Mouse (Mus musculus) hindbrain, embryonic 12.5 days (tissue): ENCODE data around the gene Gm20716. TPM values are rescaled to one million over a fixed set of nuclear protein-coding genes. Genes with fewer than 3 reads are reported as not detected.
A peak's percentile ranks its signal among the peaks of the same experiment; 100 is the strongest.

Experiments
- ATAC-seq: fragments of 200-750 bp; cut with Nextera tagmentation; 2 replicates; pipeline ENCODE4 v1.8.0; 2017; ENCODE audit warnings: moderate TSS enrichment; ENCODE audit not compliant: low FRiP score
- H3K27ac ChIP-seq: fragments of 300-500 bp; sonication (generic); 2 replicates; pipeline ENCODE4 v1.5.1; 2016; ENCODE audit warnings: mild to moderate bottlenecking
- H3K27me3 ChIP-seq: fragments of 300-500 bp; sonication (generic); 2 replicates; pipeline ENCODE4 v1.6.1; 2016; ENCODE audit warnings: mild to moderate bottlenecking
- H3K36me3 ChIP-seq: fragments of 300-500 bp; sonication (generic); 2 replicates; pipeline ENCODE4 v1.6.1; 2016; ENCODE audit warnings: mild to moderate bottlenecking
- H3K4me1 ChIP-seq: fragments of 300-500 bp; sonication (generic); 2 replicates; pipeline ENCODE4 v1.6.1; 2016
- H3K4me2 ChIP-seq: fragments of 300-500 bp; sonication (generic); replicated peaks from 2 replicates; pipeline ENCODE4 v1.6.1; 2016; ENCODE audit warnings: mild to moderate bottlenecking
- H3K4me3 ChIP-seq: fragments of 300-500 bp; sonication (generic); 2 replicates; pipeline ENCODE4 v1.5.1; 2016; ENCODE audit warnings: mild to moderate bottlenecking
- H3K9ac ChIP-seq: fragments of 300-500 bp; sonication (generic); 2 replicates; pipeline ENCODE4 v1.6.1; 2016; ENCODE audit warnings: mild to moderate bottlenecking, moderate library complexity
- H3K9me3 ChIP-seq: fragments of 300-500 bp; sonication (generic); replicated peaks from 2 replicates; pipeline ENCODE4 v1.6.1; 2016; ENCODE audit warnings: mild to moderate bottlenecking
- WGBS: fragments of 180-500 bp; shearing (Covaris S2); methylation state at CpG from one replicate; pipeline ENCODE4 v1.1.7; 2016; 5-methylcytosine and 5-hydroxymethylcytosine counted together
- polyA plus RNA-seq: library from polyadenylated mRNA; unstranded; fragments of >200 nt; fragmentation: Nextera tagmentation; extraction: Ambion mirVana; gene quantifications from 2 replicates; pipeline ENCODE4 v1.2.1, GENCODE M21; 2016

Gene Gm20716
- polyA plus RNA-seq, 1 experiment from 2014 or later = 22.8 TPM

GRCm38 (mm10) chr2:168191856-168192255 lies 38.3 kb downstream of the Gm20716 start:
- no peak overlapping the region for H3K9ac ChIP-seq
- H3K4me1 ChIP-seq = peaks cover 24% of the 10 kb centered on the region
- H3K4me2 ChIP-seq = no peak overlapping the region
- H3K27ac ChIP-seq = no peak overlapping the region
- no peak overlapping the region for H3K4me3 ChIP-seq
- H3K9me3 ChIP-seq = no peaks in the 10 kb centered on the region
- H3K36me3 ChIP-seq = peaks cover 15% of the 10 kb centered on the region
- WGBS = 95% methylated on average over 2 of the region's 2 CpGs
- no peaks in the 10 kb centered on the region for H3K27me3 ChIP-seq
- no peak for ATAC-seq

DNA sequence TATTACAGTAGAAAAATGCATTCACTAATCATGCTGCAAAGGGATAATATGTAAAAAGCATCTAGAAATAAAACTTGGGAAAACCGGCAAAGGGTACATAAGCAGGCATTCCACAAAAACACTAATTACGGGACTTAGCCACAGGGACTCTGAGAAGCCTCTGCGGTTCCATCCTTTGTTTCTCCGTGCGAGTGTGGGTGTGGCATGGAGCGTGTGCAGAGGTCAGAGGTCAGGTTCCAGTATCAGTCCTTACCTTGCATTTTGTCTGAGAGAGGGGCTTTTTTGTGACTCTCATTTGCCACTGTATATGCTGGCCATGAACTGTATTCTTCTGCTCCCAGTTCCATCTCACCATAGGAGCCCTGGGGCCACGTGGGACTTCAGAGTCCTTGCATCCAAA lies 54.2 kb downstream of the Gm20716 start:
- no peaks in the 10 kb centered on the region for H3K9me3 ChIP-seq
- 36% methylated on average over 7 of the region's 7 CpGs for WGBS
- peaks cover 21% of the 10 kb centered on the region for H3K36me3 ChIP-seq
- H3K27me3 ChIP-seq = no peaks in the 10 kb centered on the region
- no peak overlapping the region for H3K4me3 ChIP-seq
- no peak overlapping the region for H3K4me2 ChIP-seq
- no peak overlapping the region for H3K27ac ChIP-seq
- no peak; the same call in 1 of the 2 replicates for ATAC-seq
- 0 out of 2 replicates have a peak, but pooled peaks cover 2% of the 10 kb centered on the region for H3K4me1 ChIP-seq
- no peak overlapping the region for H3K9ac ChIP-seq

DNA sequence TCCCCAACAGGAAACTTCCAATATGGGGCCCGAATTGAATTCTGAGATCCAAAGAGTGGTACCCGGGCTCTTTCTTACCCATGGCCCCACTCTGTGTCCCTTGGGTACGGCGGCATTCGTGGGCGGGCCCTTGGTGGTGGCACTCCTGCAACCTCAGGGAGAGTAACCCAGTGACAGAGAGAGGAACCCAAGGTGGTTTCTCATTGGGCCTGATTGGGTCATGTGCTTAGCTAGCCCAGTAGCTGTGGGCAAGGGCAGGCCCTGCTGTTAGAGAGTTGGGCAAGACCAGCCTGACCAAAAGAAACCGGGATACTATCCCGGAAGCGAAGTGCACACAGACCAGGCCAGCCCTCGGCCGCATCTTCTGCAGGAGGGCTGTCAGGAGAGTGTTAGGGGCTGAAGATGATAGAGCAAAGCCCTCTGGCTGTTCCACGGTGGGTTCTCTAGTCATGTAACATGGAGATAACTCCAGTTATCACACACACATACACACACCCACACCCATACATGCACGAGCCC lies 59.9 kb downstream of the Gm20716 start:
- Histone ChIP-seq H3K27ac (0 out of 2 replicates have a peak overlapping the region, but pooled peaks have one; percentile 70), H3K27me3 (no peaks in the 10 kb centered on the region), H3K9me3 (no peaks in the 10 kb centered on the region), H3K4me1 (peaks cover 30% of the 10 kb centered on the region), H3K4me3 (no peak overlapping the region), H3K36me3 (peaks cover 5% of the 10 kb centered on the region), H3K9ac (no peak overlapping the region), H3K4me2 (peak overlapping the region; percentile 24; the same call in 1 of the 2 replicates)
- 11% methylated on average over 13 of the region's 13 CpGs for WGBS
- ATAC-seq = peak; percentile 41

GRCm38 (mm10) chr2:168169800-168170113 lies 60.4 kb downstream of the Gm20716 start:
- peaks cover 30% of the 10 kb centered on the region for H3K4me1 ChIP-seq
- 3% methylated on average over 9 of the region's 9 CpGs for WGBS
- no peak overlapping the region for H3K4me3 ChIP-seq
- H3K27ac ChIP-seq = peak overlapping the region; percentile 70
- no peak for ATAC-seq
- no peak overlapping the region for H3K9ac ChIP-seq
- H3K9me3 ChIP-seq = no peaks in the 10 kb centered on the region
- H3K4me2 ChIP-seq = peak overlapping the region; percentile 24; the same call in 1 of the 2 replicates
- H3K36me3 ChIP-seq = peaks cover 5% of the 10 kb centered on the region
- no peaks in the 10 kb centered on the region for H3K27me3 ChIP-seq

GRCm38 (mm10) chr2:168168892-168169799 lies 61.0 kb downstream of the Gm20716 start:
- no peaks in the 10 kb centered on the region for H3K27me3 ChIP-seq
- no peak overlapping the region for H3K4me3 ChIP-seq
- peaks cover 30% of the 10 kb centered on the region for H3K4me1 ChIP-seq
- H3K4me2 ChIP-seq = no peak overlapping the region
- no peaks in the 10 kb centered on the region for H3K9me3 ChIP-seq
- WGBS = 42% methylated on average over 9 of the region's 9 CpGs
- peaks cover 5% of the 10 kb centered on the region for H3K36me3 ChIP-seq
- no peak for ATAC-seq
- H3K9ac ChIP-seq = no peak overlapping the region
- peak overlapping the region; percentile 70 for H3K27ac ChIP-seq

DNA sequence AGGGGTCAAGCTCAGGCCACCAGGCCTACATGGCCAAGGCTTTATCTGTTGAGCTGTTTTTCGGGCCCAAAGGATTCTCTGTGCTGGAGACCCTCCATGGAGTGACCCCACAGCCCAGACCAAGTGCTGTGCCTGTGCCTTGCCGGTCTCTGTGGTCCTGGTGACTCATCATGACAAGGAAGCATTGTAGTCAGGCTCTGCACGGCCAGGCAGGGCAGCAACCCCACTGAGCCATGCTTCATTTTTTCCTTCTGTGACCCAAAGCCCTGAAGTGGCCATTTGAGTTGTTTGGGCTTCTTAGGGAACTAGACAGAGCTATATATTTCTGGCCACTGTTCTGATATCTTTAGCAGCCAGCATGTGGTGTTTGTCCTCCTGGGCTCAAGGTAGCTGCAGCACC lies 62.4 kb downstream of the Gm20716 start:
- Histone ChIP-seq H3K27me3 (no peaks in the 10 kb centered on the region), H3K4me1 (peaks cover 30% of the 10 kb centered on the region), H3K9ac (no peak overlapping the region), H3K4me2 (no peak overlapping the region), H3K27ac (no peak overlapping the region), H3K36me3 (no peaks in the 10 kb centered on the region), H3K4me3 (no peak overlapping the region), H3K9me3 (no peaks in the 10 kb centered on the region)
- ATAC-seq = no peak
- 49% methylated on average over 3 of the region's 3 CpGs for WGBS

GRCm38 (mm10) chr2:168166750-168167460 lies 63.3 kb downstream of the Gm20716 start:
- 57% methylated on average over 21 of the region's 21 CpGs for WGBS
- Histone ChIP-seq H3K9ac (no peak overlapping the region), H3K27ac (no peak overlapping the region), H3K4me3 (no peak overlapping the region), H3K9me3 (no peaks in the 10 kb centered on the region), H3K27me3 (peaks cover 4% of the 10 kb centered on the region), H3K36me3 (no peaks in the 10 kb centered on the region), H3K4me2 (no peak overlapping the region), H3K4me1 (peaks cover 32% of the 10 kb centered on the region)
- no peak for ATAC-seq

DNA sequence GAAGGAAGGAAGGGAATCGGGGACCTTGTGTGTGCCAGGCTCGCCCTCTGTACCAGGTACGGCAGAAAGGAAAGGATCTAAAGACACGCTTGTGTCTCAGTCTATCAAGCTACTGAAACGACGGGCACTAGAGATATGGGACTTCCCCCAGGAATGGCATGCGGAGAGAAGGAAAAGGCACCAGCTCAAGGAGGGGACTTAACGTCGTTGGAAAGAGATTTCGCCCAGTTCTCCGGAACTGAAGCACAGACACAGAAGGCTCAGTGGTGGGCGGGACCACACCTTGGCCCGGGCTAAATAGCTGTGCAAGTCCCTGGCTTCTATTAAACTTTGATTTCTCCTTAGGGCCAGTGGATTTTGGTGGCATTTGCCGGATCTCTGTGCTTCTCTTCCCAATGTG lies 68.2 kb downstream of the Gm20716 start:
- ATAC-seq = no peak
- Histone ChIP-seq H3K27me3 (peaks cover 20% of the 10 kb centered on the region), H3K9ac (0 out of 2 replicates have a peak overlapping the region, but pooled peaks have one; percentile 41), H3K4me3 (peak overlapping the region; percentile 19), H3K4me1 (peaks cover 28% of the 10 kb centered on the region), H3K27ac (peak overlapping the region; percentile 62; the same call in 1 of the 2 replicates), H3K4me2 (peak overlapping the region; percentile 44), H3K36me3 (no peaks in the 10 kb centered on the region), H3K9me3 (no peaks in the 10 kb centered on the region)
- 14% methylated on average over 14 of the region's 14 CpGs for WGBS

GRCm38 (mm10) chr2:168161514-168161971 lies 68.6 kb downstream of the Gm20716 start:
- Histone ChIP-seq H3K27me3 (peaks cover 20% of the 10 kb centered on the region), H3K4me1 (peaks cover 27% of the 10 kb centered on the region), H3K4me2 (peak overlapping the region; percentile 44), H3K9me3 (no peaks in the 10 kb centered on the region), H3K36me3 (no peaks in the 10 kb centered on the region), H3K4me3 (peak overlapping the region; percentile 19), H3K9ac (0 out of 2 replicates have a peak overlapping the region, but pooled peaks have one; percentile 41), H3K27ac (peak overlapping the region; percentile 62; the same call in 1 of the 2 replicates)
- WGBS = under 1% methylated on average over 11 of the region's 11 CpGs
- peak; percentile 44; the same call in 1 of the 2 replicates for ATAC-seq

DNA sequence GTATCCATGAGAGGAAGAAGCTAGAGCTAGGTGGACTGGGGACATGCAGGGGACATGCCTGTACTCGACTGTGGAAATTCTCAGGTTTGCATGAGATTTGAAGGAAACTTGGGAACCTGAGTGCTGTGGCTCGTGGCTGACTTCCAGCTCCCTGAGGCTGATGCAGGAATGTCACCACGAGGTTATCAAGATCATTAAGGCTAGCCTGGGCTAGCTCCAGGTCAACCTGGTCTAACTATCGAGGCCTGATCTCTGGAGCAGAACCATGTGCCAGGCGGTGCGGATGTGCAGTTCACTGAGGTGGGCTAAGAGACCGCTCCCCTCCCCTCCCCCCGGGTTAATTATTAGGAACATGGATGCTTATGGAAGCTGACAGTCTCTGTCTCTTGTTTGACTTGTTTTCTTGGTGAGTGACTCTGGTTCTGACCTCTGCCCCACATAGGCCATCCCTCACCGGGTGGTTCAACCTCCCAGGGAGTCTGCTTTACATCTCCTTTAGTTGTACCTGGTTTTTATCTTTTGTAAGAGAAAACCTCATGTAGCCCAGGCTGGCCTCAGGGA lies 69.7 kb downstream of the Gm20716 start:
- Histone ChIP-seq H3K9me3 (no peaks in the 10 kb centered on the region), H3K27me3 (peaks cover 24% of the 10 kb centered on the region), H3K4me3 (no peak overlapping the region), H3K4me1 (peaks cover 31% of the 10 kb centered on the region), H3K9ac (no peak overlapping the region), H3K27ac (no peak overlapping the region), H3K36me3 (no peaks in the 10 kb centered on the region), H3K4me2 (no peak overlapping the region)
- ATAC-seq = no peak
- 82% methylated on average over 9 of the region's 9 CpGs for whole genome bisulfite sequencing

DNA sequence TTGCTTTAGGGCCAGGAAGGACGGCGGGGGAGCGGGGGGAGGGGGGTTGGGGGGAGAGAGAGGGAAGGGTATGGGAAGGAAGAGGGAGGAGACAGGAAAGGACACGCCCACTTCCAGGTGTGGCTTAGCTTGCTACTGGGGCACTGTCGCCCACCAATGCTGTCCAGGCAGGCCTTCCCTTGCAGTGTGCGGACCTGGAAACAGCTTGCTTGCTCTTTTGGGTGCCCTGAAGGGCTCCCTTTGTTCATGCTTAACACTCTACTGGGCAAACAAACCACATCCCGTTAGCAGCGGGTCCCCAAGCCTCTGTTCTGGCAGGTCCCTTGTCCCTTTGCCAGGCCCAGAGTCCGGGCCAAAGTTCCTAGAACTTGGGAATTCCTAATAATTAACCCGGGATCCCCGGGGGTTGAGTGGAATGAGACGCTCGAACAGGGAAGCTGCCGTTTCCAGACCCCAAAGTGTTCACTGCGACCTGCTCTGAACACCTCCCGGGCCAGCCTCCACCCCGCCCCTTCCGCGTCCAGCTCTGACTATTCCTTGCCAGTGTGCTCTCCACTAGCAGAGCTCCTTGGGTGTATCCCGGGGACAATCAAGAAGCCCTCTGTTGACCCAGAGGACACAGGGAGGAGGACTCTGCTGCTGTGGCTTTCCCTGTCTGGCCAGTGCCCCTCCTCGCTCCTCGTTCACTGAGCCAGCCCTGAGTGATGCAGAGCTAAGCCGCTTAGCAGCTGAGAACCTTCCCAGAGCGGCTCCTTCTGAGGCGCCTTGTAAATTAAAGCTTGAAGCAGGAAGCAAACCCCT lies 71.1 kb downstream of the Gm20716 start:
- Histone ChIP-seq H3K9ac (peak overlapping the region; percentile 39; the same call in 1 of the 2 replicates), H3K4me3 (no peak overlapping the region), H3K27ac (peak overlapping the region; percentile 40; the same call in 1 of the 2 replicates), H3K27me3 (peaks cover 24% of the 10 kb centered on the region), H3K4me1 (peaks cover 44% of the 10 kb centered on the region), H3K4me2 (peak overlapping the region; percentile 46), H3K36me3 (no peaks in the 10 kb centered on the region), H3K9me3 (no peaks in the 10 kb centered on the region)
- 5% methylated on average over 23 of the region's 25 CpGs for WGBS
- ATAC-seq = no peak
